Mouse (Mus musculus) cerebellum, postnatal 14 days (tissue): Measurements from ENCODE around the gene Prkar1b.

Source experiments
- DNase-seq, 2 experiments: peaks; one replicate each; pipeline ENCODE4 v3.0.0; 2021; ENCODE audit warnings: mixed read lengths in 2 of 2

Prkar1b gene

DNA sequence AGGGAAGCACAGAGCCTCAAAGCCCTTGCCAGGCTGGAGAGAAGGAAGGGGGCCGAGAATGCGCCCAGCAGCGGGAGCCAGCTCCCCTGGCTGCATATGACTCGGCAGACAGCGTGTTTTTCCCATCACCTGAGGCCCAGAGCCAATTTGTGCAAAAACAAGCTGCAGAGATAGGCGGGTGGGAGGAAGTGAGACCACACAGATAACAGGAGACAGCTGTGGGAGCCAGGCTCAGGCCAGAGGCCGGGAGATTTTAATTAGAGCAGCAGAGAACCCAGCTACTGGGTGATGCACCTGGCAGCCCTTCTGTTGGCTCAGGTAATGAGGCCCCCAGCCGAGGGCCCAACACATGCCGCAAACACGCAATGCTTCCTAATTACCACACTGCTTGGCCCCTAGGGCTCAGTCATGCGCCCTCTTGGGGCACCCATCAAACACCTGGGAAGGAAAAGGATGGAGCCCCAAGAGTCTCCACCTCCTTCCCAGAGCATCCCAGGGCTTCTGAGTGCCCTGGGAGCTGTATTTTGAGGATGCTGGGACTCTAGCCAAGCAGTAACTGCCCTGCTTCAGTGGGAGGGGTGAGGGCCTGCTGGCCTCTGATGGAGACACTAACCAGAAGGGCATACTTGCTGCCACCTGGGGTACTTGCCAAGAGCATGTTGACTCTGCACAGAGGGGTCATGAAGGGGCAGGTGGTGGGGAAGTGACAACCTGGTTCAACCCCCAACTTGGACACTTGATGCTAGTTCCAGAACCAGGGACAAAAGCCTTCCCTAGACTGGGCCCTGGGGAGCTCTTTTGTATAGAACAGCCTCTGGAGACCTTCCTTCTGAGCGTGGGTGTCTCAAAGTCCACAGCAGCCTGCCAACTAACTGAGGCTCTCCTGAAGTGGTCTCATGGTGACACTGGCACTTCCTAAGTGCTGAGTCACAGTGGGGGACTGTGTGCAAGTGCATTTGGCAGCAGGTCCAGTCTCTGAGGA lies 50.5 kb downstream of the Prkar1b start:
- peak; percentile 64 to 69 for DNase-seq

DNA sequence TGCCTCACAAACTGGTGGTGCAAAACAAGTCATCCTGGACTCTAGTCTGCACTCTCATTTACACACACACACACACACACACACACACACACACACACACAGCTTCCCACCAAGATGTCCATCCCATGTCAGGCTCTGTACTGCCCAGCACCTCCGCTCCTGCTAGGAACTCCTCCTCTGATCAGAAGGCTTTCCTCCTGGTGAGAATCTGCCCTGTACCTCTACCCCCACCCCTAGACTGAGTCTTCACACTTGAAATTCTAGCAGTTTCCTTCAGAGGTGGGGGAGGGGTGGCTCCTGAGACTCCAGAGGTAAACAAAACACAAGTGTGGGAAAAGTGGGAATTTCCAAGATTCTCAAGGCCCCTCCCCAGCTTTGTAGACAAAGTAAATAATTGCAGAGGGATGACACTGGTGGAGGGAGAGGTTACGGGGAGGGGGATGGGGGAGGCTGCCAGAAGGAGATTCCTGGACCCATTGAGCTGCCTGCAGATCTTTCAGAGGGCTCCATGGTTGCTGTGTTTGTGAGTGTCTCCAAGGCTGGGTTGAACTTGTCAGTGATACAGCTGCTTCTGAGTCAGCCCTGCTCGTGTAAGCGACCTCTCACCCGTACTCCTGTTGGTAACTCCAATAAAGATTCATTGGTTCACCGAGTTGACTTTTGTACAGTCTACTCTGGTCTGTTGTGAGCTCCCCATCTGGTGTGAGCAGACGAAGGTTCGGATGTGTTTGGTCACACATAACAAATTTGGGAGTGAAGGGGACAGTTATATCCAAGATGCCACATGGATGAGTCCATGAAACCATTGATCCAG lies 54.3 kb downstream of the Prkar1b start:
- no peak for DNase-seq

DNA sequence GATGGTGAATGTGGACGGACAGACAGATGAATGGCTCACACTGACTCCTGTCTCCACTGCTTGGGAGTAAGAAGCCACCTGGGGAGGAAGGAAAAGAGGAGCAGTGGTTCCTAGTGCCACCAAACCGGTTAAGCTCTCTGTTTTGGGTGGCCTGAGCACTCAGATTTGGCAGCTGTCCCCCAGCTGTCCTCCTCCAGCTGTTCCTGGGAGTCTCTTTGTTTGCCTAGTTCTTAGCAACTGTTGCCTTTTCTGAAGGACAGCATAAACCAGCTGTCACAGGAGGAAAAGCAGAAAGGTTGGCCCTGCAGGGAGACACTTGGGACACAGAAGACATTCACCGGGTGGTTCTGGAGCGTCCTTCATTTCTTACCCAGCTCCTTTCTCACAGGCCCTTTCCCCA lies 56.3 kb downstream of the Prkar1b start:
- DNase-seq: no peak

DNA sequence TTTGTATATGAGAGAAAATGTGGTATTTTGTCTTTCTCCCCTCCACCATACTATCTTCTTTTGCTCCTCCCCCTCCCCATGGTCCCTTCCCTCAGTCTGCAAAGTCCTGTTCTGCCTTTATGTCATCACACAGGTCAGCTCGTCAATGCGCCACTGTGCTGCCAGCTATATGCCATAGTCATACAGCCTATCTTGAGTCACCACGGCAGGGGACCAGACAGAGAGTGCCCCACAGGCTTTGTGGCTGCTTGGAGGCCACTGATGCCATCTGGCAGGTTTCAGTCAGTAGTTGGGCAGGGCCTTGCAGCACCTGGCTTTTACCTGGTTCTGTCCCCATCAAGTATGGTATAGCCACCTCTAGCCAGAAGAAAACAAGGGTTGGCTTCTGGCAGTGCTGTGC lies 58.1 kb downstream of the Prkar1b start:
- no peak for DNase-seq

DNA sequence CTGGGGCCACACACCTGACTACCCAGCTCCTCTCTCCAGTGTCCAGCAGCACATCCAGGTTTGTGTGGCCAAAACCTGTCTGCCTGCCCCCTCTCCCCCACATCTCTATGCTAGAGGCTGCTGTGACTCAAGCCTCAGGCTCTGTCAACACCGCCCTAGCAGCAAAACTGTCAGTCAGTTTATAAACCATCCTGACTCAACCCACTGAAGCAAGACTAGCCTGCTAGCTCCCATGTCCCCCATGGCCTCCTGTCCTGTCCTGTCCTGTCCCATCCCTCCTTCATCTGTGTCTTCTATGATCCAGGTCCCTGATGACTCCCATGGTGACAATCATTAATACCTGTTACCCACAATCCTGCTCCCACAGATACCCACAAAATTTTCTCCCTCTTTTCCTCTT lies 59.6 kb downstream of the Prkar1b start:
- no peak for DNase-seq

DNA sequence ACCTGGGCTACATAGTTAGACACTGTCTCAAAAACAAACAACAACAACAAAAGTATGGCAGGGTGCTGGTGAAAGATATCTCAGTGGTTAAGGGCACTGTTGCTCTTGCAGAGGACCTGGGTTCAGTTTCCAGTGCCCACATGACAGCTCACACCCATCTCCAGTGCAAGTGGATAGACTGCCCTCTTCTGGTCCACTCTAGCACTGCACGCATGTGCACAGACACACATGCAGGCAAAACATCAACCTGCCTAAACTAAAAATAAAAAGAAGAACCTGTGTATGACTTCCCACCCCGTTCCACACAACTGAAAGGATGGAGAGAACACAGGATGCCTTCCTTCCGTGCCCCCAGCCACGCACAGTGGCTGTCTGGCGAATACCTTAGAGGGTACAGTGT lies 61.6 kb downstream of the Prkar1b start:
- DNase-seq: no peak

DNA sequence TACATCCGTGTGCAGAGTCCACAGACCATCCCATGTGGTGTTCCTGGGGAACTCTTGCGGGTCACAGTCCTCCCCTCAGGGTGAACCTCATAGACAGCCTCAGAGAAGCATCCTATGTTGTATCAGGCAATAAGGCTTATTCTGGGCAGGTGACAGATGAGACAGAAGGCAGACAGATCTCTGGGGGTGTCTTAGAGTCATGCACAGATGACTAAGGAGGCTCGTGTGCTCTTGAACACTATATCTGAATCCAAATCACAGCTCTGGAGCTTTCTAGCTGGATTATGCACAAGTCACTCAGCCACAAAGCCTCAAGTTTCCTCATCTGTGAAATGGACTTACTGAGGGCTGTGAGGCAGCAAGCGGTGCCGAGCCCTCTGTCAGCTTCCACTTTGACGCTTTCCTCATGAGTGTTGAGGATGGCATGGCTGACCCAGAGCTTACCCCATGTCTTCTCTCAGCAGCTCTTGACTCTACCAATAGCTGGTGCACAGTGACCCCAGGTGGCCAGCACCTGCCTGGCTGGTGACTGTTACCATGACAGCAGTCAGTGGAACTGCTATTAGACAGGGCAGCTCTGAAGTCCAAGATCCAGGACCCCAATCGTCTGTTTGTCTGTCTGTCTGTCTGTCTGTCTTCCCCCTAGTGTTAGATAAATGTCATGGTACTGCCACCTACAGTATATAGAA lies 64.8 kb downstream of the Prkar1b start:
- peak in 1 of 2 experiments; percentile 62 for DNase-seq

DNA sequence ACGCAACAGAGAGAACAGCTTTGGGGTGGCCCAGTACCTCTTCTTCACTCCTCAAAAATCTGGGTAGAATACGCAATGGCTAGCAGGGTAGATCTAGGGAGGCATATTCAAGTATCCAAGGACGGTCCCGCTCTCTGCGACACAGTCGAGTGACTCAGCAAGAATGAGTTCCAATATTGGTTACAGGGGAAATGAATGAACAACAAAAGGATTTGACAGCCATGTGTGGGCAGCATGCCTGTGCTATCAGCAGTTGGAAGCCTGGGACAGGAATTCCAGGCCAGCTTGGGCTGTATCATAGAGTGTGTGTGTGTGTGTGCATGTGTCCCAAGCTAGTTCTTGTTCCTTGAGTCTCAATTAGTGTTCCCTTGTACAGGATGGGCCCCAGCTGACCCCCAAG lies 65.5 kb downstream of the Prkar1b start:
- peak; percentile 65 to 71 for DNase-seq

DNA sequence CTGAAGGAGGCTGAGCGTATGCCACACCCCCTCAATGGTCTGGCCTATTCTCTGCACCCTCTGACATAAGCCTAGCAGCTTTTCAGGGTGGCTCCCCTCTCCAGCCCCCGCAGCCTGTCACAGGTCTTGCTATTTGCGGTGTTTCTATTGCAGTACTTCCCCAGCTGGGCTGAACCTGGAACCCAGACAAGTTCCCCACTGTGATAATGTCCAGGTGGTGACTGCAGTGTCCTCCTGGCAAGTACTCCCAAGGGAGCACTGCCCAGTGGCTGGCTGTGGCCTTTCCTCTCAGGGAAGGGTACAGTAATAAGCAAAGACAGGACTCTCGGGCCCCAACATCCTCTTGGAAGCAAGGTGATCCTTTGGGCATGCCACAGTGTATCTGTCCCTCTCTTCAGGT lies 66.0 kb downstream of the Prkar1b start:
- peak in 1 of 2 experiments; percentile 39 for DNase-seq

DNA sequence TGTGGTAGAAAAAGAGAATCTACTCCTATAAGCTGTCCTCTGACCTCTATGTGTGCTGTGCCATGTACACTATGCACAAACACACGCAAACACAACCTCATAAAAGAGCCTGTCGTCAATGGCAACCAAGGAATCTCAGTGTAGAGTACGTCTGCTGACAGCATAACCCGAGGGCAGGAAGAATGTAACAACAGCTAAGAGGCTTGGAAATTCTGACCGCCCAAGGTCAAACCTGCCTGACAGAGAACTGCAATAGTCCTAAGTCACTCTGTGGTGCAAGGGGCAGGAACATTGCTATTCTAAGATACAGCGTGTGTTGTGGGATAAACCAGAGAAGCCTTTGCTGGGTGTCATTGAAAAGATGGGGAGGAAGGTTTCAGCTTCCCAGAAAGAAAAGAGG lies 68.4 kb downstream of the Prkar1b start:
- no peak for DNase-seq

DNA sequence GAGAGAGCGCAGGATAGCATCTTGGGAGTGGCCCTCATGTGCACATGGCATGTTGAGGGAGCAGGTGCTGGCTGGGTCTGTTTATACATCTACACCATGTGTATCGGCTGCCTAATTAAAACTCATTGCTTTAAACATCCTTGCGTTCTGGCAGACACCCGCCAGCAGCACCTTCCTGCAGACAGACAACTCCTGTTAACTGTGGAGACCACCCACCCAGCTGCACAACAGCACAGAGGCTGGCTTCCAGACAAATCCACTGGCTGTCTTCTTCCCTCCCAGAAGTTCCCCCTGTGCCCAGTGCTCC lies 71.7 kb downstream of the Prkar1b start:
- no peak for DNase-seq

DNA sequence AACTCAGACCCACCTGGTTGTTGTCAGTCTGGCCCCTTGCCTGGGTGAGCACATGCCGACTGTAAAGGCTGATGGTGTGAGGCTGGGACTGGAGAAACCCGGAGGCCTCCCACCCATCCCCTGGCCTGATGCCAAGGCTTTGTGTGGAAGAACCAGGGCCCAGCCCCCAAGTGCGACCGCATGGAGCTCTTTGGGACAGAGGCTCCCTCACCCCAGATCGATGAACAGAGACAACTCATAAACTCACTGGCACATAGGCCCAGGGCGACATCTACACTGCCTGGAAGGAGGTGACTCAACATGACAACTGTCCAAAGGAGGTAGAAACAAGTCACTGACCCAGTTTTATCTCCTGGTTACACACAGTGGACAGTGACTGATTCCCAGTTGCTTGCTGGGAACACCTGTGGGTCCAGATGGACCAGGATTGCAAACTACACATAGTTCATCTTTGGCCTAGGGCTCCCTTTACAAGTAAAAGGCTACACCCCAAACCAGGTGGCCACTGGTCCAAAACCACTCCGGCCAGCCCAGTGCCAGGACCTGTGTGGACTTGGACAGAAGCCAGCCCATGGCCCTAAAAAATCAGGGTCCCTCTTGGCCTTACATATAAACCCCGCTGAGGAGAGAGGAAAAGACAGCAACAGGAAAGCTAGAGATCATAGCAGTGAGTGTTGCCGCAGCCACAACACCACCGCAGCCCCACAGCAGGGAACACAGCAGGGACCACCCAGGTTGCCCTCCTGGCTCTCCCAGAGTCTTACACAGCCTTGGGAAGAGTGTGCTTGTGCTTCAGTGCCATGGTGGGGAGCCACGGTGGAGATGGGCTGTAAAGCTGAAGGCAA lies 72.3 kb downstream of the Prkar1b start:
- peak; percentile 45 to 68 for DNase-seq

DNA sequence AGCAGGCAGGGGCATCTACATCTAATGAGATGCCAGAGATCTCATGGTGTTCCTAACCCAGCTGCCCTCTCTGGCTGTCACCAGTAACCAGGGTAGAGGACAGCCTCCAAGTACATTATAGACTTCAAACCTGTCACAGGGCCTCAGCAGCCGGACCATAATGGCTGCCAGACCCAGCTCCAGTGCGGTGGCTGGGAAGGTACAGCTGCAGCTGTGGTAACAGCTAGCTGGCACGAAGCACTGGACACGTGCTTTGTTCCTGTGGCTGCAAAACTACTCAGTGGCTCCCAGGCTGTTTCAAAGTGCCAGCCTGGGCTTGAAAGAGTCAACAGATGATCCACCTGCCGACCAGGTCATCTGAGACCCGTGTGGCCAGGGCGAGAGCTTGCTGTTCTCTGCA lies 73.4 kb downstream of the Prkar1b start:
- no peak for DNase-seq

DNA sequence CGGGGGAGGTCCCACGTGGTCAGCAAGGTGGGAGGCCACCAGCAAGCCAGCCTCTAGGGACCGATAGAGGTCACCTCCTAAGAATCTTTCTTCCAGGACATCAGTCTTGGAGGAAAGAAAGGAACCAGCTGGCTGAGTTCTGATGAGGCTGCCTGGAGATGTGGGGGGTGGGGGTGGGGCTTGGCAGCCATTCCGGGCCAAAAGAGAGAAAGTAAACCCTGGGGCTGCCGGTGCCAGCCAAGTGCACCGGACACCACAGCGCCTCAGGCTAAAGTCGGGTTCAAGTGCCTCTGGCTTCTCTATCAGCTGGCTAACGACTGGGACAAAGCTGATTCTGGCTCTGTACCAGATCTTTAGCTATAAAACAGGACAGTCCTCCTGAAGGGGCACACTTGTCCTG lies 74.0 kb downstream of the Prkar1b start:
- DNase-seq: no peak

DNA sequence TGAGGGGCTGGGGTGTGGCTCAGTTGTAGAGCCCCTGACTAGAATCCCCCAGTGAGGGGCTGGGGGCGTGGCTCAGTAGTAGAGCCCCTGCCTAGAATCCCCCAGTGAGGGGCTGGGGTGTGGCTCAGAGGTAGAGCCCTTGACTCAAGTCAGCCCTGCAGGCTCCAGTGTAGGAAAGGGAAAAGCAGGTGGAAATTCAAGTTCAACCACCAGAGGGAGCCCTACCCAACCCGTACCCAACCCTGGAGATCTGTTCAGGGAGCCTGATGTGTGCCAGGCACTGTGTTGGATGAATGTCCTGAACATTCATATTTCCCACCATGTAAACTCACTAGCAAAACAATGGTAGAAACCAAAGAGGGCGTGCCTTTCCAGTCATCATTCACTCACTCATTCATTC lies 74.7 kb downstream of the Prkar1b start:
- DNase-seq: peak; percentile 83 to 84

DNA sequence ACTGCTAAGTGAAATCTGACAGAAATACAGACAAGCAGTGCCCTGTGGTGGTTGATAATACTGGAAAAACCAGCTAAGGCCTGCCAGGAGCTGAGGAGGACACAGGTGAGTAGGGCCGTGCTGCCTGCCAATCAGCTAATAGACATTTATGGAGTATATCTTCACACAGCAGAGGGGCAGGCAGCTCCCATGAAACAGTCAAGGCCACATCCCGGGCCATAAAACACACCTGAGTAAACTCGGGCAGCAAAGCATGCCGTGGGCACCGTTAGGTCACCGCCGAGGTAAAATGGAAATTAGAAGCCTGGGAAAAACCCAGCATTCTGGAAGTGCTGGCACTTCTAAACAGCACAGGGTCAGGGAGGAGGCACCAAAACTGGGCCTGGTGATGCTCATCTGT lies 75.8 kb downstream of the Prkar1b start:
- DNase-seq: no peak

DNA sequence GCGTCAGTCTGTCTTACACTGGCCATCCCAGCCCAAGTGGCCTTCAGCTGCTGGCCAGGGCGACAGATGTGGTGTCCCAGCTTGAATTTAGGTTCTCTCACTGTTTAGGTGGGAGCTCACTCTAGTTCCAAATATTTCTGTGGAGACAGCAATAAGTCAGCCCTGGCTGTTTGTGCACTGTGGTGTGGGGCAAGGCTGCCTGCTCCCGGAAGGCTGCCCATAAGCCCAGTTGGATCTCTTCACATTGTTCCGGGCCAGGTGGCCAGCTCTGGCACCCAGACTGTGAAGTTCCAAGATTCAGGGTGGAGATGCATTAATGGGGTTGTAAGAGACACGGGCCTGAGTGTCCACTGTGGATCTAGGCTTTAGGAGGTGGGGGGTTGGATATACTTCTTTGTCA lies 76.9 kb downstream of the Prkar1b start:
- peak in 1 of 2 experiments; percentile 33 for DNase-seq

DNA sequence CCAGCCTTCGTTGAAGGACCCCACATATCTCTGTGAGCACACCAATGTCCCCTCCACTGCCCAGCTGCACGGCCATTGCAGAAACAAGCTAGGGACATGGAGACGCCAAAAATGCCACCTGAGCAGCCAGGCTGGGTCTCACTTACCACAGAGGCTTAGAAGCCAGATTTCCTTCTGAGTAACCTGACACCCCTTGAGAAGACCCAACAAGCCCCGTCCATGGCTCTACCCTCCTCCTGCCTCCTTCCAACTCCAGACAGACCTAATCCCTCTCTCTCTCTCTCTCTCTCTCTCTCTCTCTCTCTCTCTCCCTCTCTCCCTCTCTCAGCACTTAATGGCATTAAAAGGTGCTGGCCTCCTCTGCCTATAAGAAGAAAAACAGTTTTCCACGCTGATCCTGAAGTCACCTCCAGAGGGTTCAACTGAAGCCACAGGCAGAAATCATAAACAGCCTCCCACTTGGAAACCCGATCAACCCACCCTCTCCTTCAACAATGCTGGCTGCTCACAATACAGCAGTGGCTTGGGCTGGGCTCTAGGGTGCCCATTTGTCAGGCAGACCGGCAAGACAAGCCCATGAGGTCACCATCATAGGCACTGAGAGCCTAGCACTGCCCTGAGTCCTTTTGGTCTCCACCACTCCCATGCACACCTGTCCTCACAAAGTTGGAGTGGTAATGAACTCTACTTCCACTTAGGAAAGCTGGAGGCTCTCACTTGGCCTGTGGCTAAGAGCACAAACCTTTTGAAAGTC lies 82.8 kb downstream of the Prkar1b start:
- no peak for DNase-seq

DNA sequence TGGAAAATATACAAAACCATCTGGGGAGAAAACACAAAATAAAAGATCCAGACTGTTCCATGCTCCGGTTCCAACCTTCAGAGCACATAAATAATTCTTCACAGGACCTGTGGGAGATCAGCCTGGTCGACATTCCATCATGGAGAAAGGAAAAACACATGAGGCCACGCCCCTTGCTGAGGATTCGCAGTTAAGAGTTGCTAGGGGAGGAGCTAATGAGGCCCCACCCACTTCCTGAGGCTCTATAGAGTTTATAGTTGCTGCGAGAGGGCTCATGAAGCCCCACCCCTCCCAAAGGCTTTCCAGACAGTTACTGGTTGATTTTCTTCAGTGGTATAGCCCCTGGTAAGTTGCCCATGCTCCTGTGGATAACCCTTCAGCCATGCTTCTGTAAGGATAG lies 85.2 kb downstream of the Prkar1b start:
- no peak for DNase-seq

DNA sequence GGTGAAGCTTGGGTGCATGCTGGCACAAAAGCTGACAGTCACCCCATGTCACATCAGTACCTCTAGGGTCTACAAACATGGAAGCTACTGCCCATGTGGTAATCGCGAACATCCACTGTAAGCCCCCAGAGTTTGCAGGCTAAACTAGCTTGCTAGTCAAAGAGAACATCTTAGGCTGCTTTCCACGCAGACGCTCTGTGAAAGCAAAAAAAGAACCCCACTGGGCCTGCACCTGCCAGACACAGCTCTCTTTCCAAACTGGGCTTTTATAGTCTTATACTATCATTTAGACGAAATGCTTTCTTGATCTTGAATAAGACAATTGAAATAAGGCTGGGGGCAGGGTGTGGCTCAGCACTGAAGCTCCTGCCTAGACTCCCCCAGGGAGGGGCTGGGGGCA lies 88.1 kb downstream of the Prkar1b start:
- DNase-seq: peak; percentile 56 to 68

DNA sequence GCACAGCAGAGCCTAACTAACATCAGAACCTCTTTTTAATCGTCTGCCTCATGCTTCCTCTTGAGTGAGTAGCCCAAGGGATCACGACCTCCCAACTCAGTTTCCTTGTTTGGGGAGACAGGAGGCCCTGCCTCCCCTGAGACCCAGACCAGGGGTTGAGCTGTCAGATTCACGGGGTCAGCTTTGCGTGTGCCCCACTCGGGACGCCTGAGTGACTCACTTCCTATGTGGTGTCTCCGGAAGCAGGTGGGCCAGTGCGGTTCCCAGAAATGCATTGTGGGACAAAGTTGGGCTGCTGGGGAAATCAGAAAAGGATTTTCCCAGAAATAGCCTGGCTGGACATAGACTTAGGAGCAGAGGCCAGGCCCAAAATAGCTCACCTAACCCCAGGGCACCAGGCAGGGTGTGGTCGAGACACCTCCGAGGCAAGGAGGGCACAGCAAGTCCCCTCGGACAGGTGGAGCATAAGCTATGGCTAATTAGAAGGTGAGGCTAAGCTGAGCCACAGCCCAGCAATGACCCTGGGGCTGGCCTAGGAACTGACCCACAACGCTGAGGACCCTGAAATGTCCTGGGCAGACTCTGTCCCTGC lies 89.2 kb downstream of the Prkar1b start:
- DNase-seq: no peak
